ENCODE assay signal across 7 mouse cellular contexts in the genomic region with DNA sequence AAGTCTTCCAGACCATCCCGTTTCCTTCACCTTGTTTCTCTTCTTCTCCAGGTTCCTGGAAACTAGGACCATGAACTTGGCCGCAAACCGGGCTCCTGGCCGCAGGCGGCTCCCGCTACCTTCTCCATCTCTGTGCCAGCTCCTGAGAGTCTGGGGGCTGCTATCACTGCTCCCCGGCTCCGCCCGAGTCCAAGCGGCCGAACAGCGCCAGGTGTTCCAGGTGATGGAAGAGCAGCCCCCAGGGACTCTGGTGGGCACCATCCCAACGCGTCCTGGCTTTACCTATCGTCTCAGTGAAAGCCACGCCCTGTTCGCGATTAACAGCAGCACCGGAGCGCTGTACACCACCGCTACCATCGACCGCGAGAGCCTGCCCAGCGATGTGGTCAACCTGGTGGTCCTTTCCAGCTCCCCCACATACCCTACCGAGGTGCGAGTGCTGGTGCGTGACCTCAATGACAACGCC. TPM values are rescaled to one million over a fixed set of nuclear protein-coding genes. Genes with fewer than 3 reads are reported as not detected.
DNase-seq lines count a peak whose midpoint lies in the region; ATAC-seq and TF ChIP-seq lines count a peak whose summit lies in the region.

A gene (plus strand): TSS at position 51 of the 466 bp plus-strand sequence.

- H3K4me1 ChIP-seq in lung, embryonic 14.5 days (ENCODE audit: insufficient read depth): peaks cover 14% of the 10 kb centered on the region
- no peaks in the 10 kb centered on the region for H3K4me1 ChIP-seq in bone marrow, adult 2 months (ENCODE audit: control insufficient read depth, insufficient read depth, low read length)
- H3K4me1 ChIP-seq in forebrain, embryonic 16.5 days (replicated peaks; ENCODE audit: control insufficient read depth, insufficient read depth, low read length): peaks cover 41% of the 10 kb centered on the region

- DNase-seq in lung, embryonic 14.5 days: peak; percentile 29
- no peak for DNase-seq in lung, adult 18-20 months
- DNase-seq in layer of hippocampus, postnatal 25 days (ENCODE audit: extremely low spot score in 1 of 2, low spot score in 1 of 2): no peak
- DNase-seq in MN1 (ENCODE audit: low spot score): no peak

- no peak for ATAC-seq in lung, embryonic 14.5 days (ENCODE audit: insufficient read depth)
- no peak for ATAC-seq in forebrain, embryonic 16.5 days

- peak within 1 kb of the TSS; percentile 96 for H3K4me2 ChIP-seq in lung, embryonic 14.5 days
- peak within 1 kb of the TSS; percentile 92 for H3K4me2 ChIP-seq in forebrain, embryonic 16.5 days (ENCODE audit: low read length)
- H3K4me2 ChIP-seq in myocyte (ENCODE audit: low read depth): peak within 1 kb of the TSS; percentile 99

- peak within 1 kb of the TSS; percentile 96 for H3K27ac ChIP-seq in lung, embryonic 14.5 days (ENCODE audit: low read depth)
- H3K27ac ChIP-seq in bone marrow, adult 2 months (ENCODE audit: control insufficient read depth, insufficient read depth, low read depth, low read length, poor library complexity): no peak within 1 kb of the TSS; the same call in 1 of the 2 replicates
- H3K27ac ChIP-seq in forebrain, embryonic 16.5 days (ENCODE audit: low read length): peak within 1 kb of the TSS; percentile 93

- TF ChIP-seq CTCF in lung, embryonic 14.5 days (IDR thresholded peaks at IDR 0.05; ENCODE audit: low read depth): no peak
- no peak for TF ChIP-seq CTCF in bone marrow, adult 2 months (IDR thresholded peaks at IDR 0.05; ENCODE audit: control insufficient read depth, insufficient read depth, low read length)

- H3K27me3 ChIP-seq in lung, embryonic 14.5 days (ENCODE audit: insufficient read depth, low read length): no peaks in the 10 kb centered on the region; the same call in 1 of the 2 replicates
- H3K27me3 ChIP-seq in forebrain, embryonic 16.5 days (replicated peaks; ENCODE audit: control insufficient read depth, insufficient read depth, low read length): no peaks in the 10 kb centered on the region
- H3K27me3 ChIP-seq in myocyte (ENCODE audit: control insufficient read depth, insufficient read depth, insufficient read length): peaks cover 8% of the 10 kb centered on the region

- H3K9me3 ChIP-seq in lung, embryonic 14.5 days (ENCODE audit: low read depth, low read length): no peaks in the 10 kb centered on the region
- no peaks in the 10 kb centered on the region for H3K9me3 ChIP-seq in forebrain, embryonic 16.5 days (ENCODE audit: control insufficient read depth, low read length)

- under 1% methylated on average over 29 of the region's 29 CpGs for WGBS in lung, embryonic 14.5 days
- WGBS in bone marrow, adult 2 months: 3% methylated on average over 29 of the region's 29 CpGs
- WGBS in forebrain, embryonic 16.5 days: under 1% methylated on average over 29 of the region's 29 CpGs

- H3K79me2 ChIP-seq in myocyte (ENCODE audit: control insufficient read depth, insufficient read depth): no peaks in the 10 kb centered on the region

- H3ac ChIP-seq in myocyte (ENCODE audit: control insufficient read depth, insufficient read length): peak within 1 kb of the TSS; percentile 76

- peaks cover 28% of the 10 kb centered on the region for H3K36me3 ChIP-seq in lung, embryonic 14.5 days (ENCODE audit: insufficient read depth)
- H3K36me3 ChIP-seq in forebrain, embryonic 16.5 days (ENCODE audit: control insufficient read depth, insufficient read depth): peaks cover 12% of the 10 kb centered on the region
- H3K36me3 ChIP-seq in myocyte (ENCODE audit: control insufficient read depth, insufficient read depth): no peaks in the 10 kb centered on the region

- no peak for TF ChIP-seq POLR2A in bone marrow, adult 2 months (IDR thresholded peaks at IDR 0.05; ENCODE audit: borderline replicate concordance, control insufficient read depth, low read depth, low read length)
- no peak for TF ChIP-seq POLR2A in myocyte (IDR thresholded peaks at IDR 0.05; ENCODE audit: insufficient read length, low read depth)

- H3K9ac ChIP-seq in lung, embryonic 14.5 days: peak within 1 kb of the TSS; percentile 68
- H3K9ac ChIP-seq in forebrain, embryonic 16.5 days (replicated peaks; ENCODE audit: low read depth, low read length): peak within 1 kb of the TSS; percentile 92

- H3K4me3 ChIP-seq in lung, embryonic 14.5 days (ENCODE audit: low read depth, low read length): peak within 1 kb of the TSS; percentile 79
- H3K4me3 ChIP-seq in bone marrow, adult 2 months (replicated peaks; ENCODE audit: control insufficient read depth, low read depth, low read length): peak within 1 kb of the TSS; percentile 45
- peak within 1 kb of the TSS; percentile 95 for H3K4me3 ChIP-seq in forebrain, embryonic 16.5 days (replicated peaks; ENCODE audit: low read length)
- H3K4me3 ChIP-seq in myocyte: peak within 1 kb of the TSS; percentile 54

TF ChIP-seq in myocyte, 11 proteins besides CTCF, POLR2A, EP300 and RAD21:
- TF ChIP-seq MYOG (IDR thresholded peaks at IDR 0.05; ENCODE audit: control insufficient read depth in 1 of 3, insufficient read depth in 1 of 3, insufficient read length in 2 of 3, low read depth in 2 of 3) (no peak), MYOD1 (IDR thresholded peaks at IDR 0.05; ENCODE audit: control insufficient read depth in 1 of 3, insufficient read length in 2 of 3, low read depth in 2 of 3) (no peak), TCF12 (IDR thresholded peaks at IDR 0.05; ENCODE audit: insufficient read depth, poor library complexity, severe bottlenecking) (no peak), SRF (IDR thresholded peaks at IDR 0.05; ENCODE audit: control insufficient read depth, insufficient read length, low read depth) (no peak), CEBPB (IDR thresholded peaks at IDR 0.05; ENCODE audit: insufficient read depth, poor library complexity, severe bottlenecking) (no peak), E2F4 (IDR thresholded peaks at IDR 0.05; ENCODE audit: insufficient read depth) (no peak), TCF3 (IDR thresholded peaks at IDR 0.05; ENCODE audit: insufficient read length, low read depth) (no peak), REST (IDR thresholded peaks at IDR 0.05; ENCODE audit: insufficient read depth, insufficient read length) (no peak), MAX (IDR thresholded peaks at IDR 0.05; ENCODE audit: low read depth) (no peak), USF1 (IDR thresholded peaks at IDR 0.05; ENCODE audit: low read depth) (no peak), POLR2AphosphoS2 (IDR thresholded peaks at IDR 0.05; ENCODE audit: insufficient read length, low read depth) (no peak)

RNA-seq across cellular contexts. Expression of the gene that starts here (rescaled TPM):
- 9.3 and 9.7 TPM in 2 replicates for polyA plus RNA-seq in lung, embryonic 14.5 days (2014; fragmentation: Nextera tagmentation; extraction: Ambion mirVana)
- polyA plus RNA-seq in bone marrow, adult 2 months (2011; ENCODE audit: insufficient read depth, insufficient read length, low replicate concordance, missing spikeins): 0.20 and 0.57 TPM in 2 replicates
- polyA plus RNA-seq in forebrain, embryonic 16.5 days (2015; fragmentation: Nextera tagmentation; extraction: Ambion mirVana): 11.0 and 12.4 TPM in 2 replicates
- 10 to 100 TPM; 25.6 to 38.7 TPM for total RNA-seq in layer of hippocampus, postnatal 25 days (2021)
- polyA plus RNA-seq in myocyte (2012; fragmentation: generic; extraction: Trizol): 0.24 TPM

Comparison
In these comparisons a context has a peak if more than half of its experiments do, and no peak if none do; other contexts are left out.
1. H3K4me3 ChIP-seq: peak in every context shown above with its lines; median percentile 95 in forebrain, embryonic 16.5 days; 79 in lung, embryonic 14.5 days; 54 in myocyte; 45 in bone marrow, adult 2 months.